Mouse (Mus musculus) heart, postnatal 0 days (tissue): ENCODE measurements at regions not wholly inside any gene's neighbourhood (a gene's known extent, or its start where the extent isn't known, plus 50 kb on each side); places are given as distances from the start of the nearest gene placed in this dataset.

Experiments used
- ATAC-seq: fragments of 200-750 bp; cut with Nextera tagmentation; 2 replicates; pipeline ENCODE4 v1.8.0; 2017; ENCODE audit warnings: low read depth, moderate number of reproducible peaks, moderate library complexity; ENCODE audit not compliant: insufficient read depth
- DNase-seq: peaks from one replicate; pipeline ENCODE4 v3.0.0-alpha.2; 2016; ENCODE audit warnings: low spot score
- H3K27ac ChIP-seq: fragments of 300-500 bp; sonication (generic); 2 replicates; pipeline ENCODE4 v1.5.1; 2014; ENCODE audit warnings: low read depth, mild to moderate bottlenecking
- H3K27me3 ChIP-seq: fragments of 300-500 bp; sonication (generic); 2 replicates; pipeline ENCODE4 v1.6.1; 2014; ENCODE audit warnings: low read length, mixed read lengths; ENCODE audit not compliant: control insufficient read depth, insufficient read depth
- H3K36me3 ChIP-seq: fragments of 300-500 bp; sonication (generic); replicated peaks from 2 replicates; pipeline ENCODE4 v1.6.1; 2014; ENCODE audit warnings: low read length, mixed read lengths; ENCODE audit not compliant: control insufficient read depth, insufficient read depth
- H3K4me1 ChIP-seq: fragments of 300-500 bp; sonication (generic); 2 replicates; pipeline ENCODE4 v1.6.1; 2014; ENCODE audit warnings: antibody characterized with exemption; ENCODE audit not compliant: control insufficient read depth, insufficient read depth
- H3K4me2 ChIP-seq: fragments of 300-500 bp; sonication (generic); 2 replicates; pipeline ENCODE4 v1.6.1; 2014; ENCODE audit warnings: low read depth, mild to moderate bottlenecking, low read length, moderate library complexity
- H3K4me3 ChIP-seq: fragments of 300-500 bp; sonication (generic); 2 replicates; pipeline ENCODE4 v1.5.1; 2014; ENCODE audit warnings: low read depth, low read length
- H3K9ac ChIP-seq: fragments of 300-500 bp; sonication (generic); replicated peaks from 2 replicates; pipeline ENCODE4 v1.6.1; 2014; ENCODE audit warnings: low read depth, low read length, mixed read lengths
- H3K9me3 ChIP-seq: fragments of 300-500 bp; sonication (generic); replicated peaks from 2 replicates; pipeline ENCODE4 v1.6.1; 2016; ENCODE audit warnings: low read length; ENCODE audit not compliant: control insufficient read depth
- CTCF ChIP-seq: IDR thresholded peaks from 2 replicates; pipeline ENCODE4 v1.5.1; 2016; ENCODE audit warnings: antibody characterized with exemption, control low read depth, low read depth
- EP300 ChIP-seq: IDR thresholded peaks from 2 replicates; pipeline ENCODE4 v1.6.1; 2016; ENCODE audit warnings: antibody characterized with exemption, low read depth
- WGBS: fragments of 180-500 bp; shearing (Covaris S2); extraction: QIAGEN DNeasy Blood & Tissue Kit; methylation state at CpG from one replicate; pipeline ENCODE4 v1.1.7; 2014; 5-methylcytosine and 5-hydroxymethylcytosine counted together

DNA sequence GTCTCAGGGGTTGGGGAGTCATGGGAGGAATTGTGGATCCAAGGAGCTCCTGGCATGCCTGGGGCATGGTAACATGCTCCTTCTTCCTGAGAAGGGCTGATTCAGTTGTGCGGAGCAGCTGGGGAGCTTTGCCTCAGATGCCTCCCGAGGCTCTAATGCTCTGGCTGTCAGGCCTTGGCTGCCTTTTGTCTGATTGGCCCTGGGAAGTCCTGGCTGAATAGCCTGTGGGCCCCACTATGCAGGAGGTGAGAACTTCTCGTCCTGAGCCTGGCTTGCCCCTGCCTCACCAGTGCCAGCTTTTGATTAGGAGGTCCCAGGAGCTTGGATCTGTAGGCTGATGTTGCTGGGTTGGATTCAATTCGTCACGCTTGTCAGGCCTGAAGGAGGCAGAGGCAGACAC, 195.2 kb downstream of the Ttc32 start:
- Histone ChIP-seq H3K4me2 (no peak overlapping the region), H3K36me3 (no peaks in the 10 kb centered on the region), H3K4me3 (no peak overlapping the region), H3K4me1 (peaks cover 7% of the 10 kb centered on the region), H3K27ac (no peak overlapping the region), H3K27me3 (no peaks in the 10 kb centered on the region), H3K9me3 (no peaks in the 10 kb centered on the region), H3K9ac (no peak overlapping the region)
- ATAC-seq = peak; percentile 27; the same call in 1 of the 2 replicates
- TF ChIP-seq CTCF (no peak), EP300 (no peak)
- DNase-seq = no peak
- 30% methylated on average over 5 of the region's 5 CpGs for WGBS

DNA sequence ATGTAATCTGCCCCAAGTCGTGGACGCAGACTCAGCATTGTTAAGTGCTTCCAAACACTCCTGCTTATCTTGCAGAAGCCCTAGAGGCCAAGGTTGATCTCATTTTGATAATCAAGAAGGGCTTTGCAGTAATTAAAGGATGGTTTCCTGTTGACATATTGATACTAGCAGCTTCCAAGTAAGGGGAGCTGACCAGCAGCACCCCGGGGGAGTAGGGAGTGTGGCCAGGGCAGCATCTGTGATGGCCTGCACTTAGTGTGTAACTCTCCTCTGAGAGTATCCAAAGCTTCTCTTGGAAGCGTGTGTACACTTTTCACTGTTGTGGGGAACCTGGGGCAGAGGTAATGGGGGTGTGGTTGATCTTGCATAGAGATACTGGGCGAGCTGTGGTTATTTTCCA, 198.1 kb downstream of the Ttc32 start:
- 75% methylated on average over 5 of the region's 5 CpGs for WGBS
- Histone ChIP-seq H3K4me3 (no peak overlapping the region), H3K36me3 (no peaks in the 10 kb centered on the region), H3K4me2 (no peak overlapping the region), H3K27me3 (no peaks in the 10 kb centered on the region), H3K9ac (no peak overlapping the region), H3K27ac (no peak overlapping the region), H3K9me3 (no peaks in the 10 kb centered on the region), H3K4me1 (peaks cover 12% of the 10 kb centered on the region)
- DNase-seq (no peak), ATAC-seq (no peak)
- TF ChIP-seq EP300 (no peak), CTCF (no peak)

DNA sequence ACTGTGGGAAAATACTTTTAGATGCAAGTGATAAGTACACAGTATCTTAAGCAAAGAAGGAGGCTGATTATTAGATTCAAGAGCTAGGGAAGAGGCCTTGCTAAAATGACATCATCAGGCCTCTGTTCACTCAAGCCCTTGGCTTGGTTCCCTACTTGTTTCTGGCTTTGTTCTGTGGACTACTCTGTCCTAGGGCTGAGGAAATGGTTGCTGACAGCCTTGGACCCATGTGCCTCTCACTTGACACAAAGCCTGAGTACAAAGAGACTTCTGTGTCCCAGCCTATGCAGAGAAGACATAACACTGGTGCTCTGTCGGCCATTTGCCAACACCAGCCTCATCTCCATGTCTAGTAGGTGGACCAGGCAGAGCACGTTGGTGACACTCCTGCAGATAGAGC, 198.7 kb downstream of the Ttc32 start:
- TF ChIP-seq CTCF (no peak), EP300 (no peak)
- H3K4me3 ChIP-seq = no peak overlapping the region
- no peak overlapping the region for H3K27ac ChIP-seq
- no peaks in the 10 kb centered on the region for H3K9me3 ChIP-seq
- no peaks in the 10 kb centered on the region for H3K27me3 ChIP-seq
- H3K9ac ChIP-seq = no peak overlapping the region
- H3K4me2 ChIP-seq = no peak overlapping the region
- peaks cover 12% of the 10 kb centered on the region for H3K4me1 ChIP-seq
- no peaks in the 10 kb centered on the region for H3K36me3 ChIP-seq
- no peak for DNase-seq
- ATAC-seq = peak; percentile 62; the same call in 1 of the 2 replicates
- WGBS = 45% methylated on average over 2 of the region's 2 CpGs

DNA sequence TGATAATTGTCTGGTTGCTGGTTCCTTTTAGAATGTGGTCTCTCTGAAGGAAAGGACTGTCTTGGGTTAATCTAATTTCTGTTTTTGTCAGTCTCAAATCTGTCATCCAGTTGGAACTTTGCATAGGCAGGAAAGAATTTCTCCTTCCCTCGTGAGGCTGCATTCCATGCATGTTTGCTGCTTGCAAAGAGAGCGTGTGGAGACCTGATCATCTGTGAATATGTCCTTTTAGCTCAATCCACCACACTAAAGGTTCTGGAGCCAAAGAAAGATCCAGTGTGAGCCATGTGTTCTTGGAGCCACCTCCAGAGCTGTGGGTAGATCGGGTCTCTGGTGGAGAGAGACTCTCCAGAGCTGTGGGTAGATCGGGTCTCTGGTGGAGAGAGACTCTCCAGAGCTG, 200.2 kb downstream of the Ttc32 start:
- no peak for TF ChIP-seq CTCF
- TF ChIP-seq EP300 = no peak
- DNase-seq = no peak

DNA sequence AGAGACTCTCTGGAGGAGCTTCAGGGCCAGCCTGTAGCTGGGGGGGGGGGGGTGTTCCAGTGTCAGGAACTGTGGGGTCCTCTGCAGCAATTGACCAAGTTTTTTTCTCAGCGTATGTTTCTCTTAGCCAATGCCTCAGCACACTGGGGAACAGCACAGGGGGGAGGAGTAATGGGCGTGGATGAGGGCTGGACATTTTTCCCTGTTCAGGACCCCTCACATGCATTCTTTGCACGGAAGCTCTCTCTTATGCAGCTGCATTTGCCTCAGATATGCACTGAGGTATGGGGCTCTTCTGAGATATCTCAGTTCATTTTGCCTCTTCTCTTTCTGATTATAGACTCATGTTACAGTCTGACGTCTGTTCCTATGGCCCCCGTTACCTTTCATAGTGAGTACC, 200.8 kb downstream of the Ttc32 start:
- H3K4me1 ChIP-seq = peaks cover 12% of the 10 kb centered on the region
- H3K4me3 ChIP-seq = no peak overlapping the region
- WGBS = 66% methylated on average over 5 of the region's 5 CpGs
- no peaks in the 10 kb centered on the region for H3K36me3 ChIP-seq
- no peak for TF ChIP-seq CTCF
- no peak for TF ChIP-seq EP300
- no peak overlapping the region for H3K27ac ChIP-seq
- no peaks in the 10 kb centered on the region for H3K9me3 ChIP-seq
- DNase-seq (no peak), ATAC-seq (no peak)
- H3K9ac ChIP-seq = no peak overlapping the region
- H3K27me3 ChIP-seq = no peaks in the 10 kb centered on the region
- H3K4me2 ChIP-seq = no peak overlapping the region

More for the DNA sequence above, 200.2 kb downstream of the Ttc32 start:
- H3K36me3 ChIP-seq = no peaks in the 10 kb centered on the region
- peak; percentile 47; the same call in 1 of the 2 replicates for ATAC-seq
- no peaks in the 10 kb centered on the region for H3K9me3 ChIP-seq
- H3K9ac ChIP-seq = no peak overlapping the region
- H3K4me2 ChIP-seq = no peak overlapping the region
- H3K27me3 ChIP-seq = no peaks in the 10 kb centered on the region
- H3K27ac ChIP-seq = no peak overlapping the region
- WGBS = 36% methylated on average over 4 of the region's 4 CpGs
- H3K4me1 ChIP-seq = peaks cover 12% of the 10 kb centered on the region
- no peak overlapping the region for H3K4me3 ChIP-seq

DNA sequence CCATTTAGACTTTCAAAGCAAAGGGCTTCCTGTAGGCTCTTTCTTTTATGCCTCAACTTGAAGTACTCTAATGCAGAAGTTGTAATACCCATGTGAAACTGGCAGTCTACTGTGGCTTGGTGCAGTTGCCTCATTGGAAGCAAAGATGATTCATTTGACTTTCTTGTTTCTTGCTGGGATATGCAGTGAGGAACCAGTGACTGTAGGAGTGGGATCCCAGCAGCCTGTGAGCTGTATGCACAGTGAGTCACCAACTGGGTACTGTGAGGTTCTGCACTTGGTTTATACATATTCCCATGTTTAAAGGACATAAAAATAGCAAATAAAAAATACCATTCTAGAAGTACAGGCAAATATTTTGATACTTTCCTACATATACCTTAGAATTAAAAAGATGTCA, 202.6 kb downstream of the Ttc32 start:
- Histone ChIP-seq H3K9ac (no peak overlapping the region), H3K27ac (no peak overlapping the region), H3K4me3 (no peak overlapping the region), H3K4me1 (peaks cover 15% of the 10 kb centered on the region), H3K36me3 (no peaks in the 10 kb centered on the region), H3K27me3 (no peaks in the 10 kb centered on the region), H3K9me3 (no peaks in the 10 kb centered on the region), H3K4me2 (no peak overlapping the region)
- DNase-seq (no peak), ATAC-seq (no peak)
- no peak for TF ChIP-seq CTCF
- TF ChIP-seq EP300 = no peak
